Mouse (Mus musculus) ES-Bruce4 (cell line): ENCODE results near the gene Bcl7c.

Source experiments
- CTCF ChIP-seq: IDR thresholded peaks from one replicate; pipeline ENCODE4 v1.8.1; 2011; ENCODE audit warnings: low read depth, low read length
- EP300 ChIP-seq: IDR thresholded peaks from 2 replicates; pipeline ENCODE4 v1.6.1; 2011; ENCODE audit warnings: low read depth, low read length; ENCODE audit not compliant: insufficient read depth
- POLR2A ChIP-seq: IDR thresholded peaks from one replicate; pipeline ENCODE4 v1.8.1; 2011; ENCODE audit warnings: low read length; ENCODE audit not compliant: insufficient read depth

DNA sequence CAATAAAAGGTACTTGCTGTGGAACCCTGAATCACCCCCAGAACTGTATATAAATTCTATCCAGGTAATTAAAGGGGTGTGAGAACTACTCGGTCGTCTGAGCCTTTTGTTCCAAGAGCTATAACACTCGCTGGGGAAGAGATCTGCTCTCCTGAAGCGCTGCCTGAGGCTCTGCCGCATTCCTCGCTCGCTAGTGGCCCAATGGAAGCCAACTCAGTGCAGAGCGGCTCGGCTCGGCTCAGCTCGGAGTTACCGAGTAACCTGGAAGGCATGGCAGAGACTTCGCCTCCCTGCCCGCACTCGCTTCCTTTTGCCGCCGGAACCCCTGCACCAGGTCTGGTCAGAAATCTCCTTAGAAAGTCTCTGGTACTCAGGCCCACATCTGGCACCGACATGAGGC is 56.7 kb downstream of the Bcl7c start:
- TF ChIP-seq EP300 (no peak), CTCF (no peak), POLR2A (no peak)
